Mouse (Mus musculus) adrenal gland, adult 18-20 months (tissue): ENCODE results near the gene Hoxd10. TPM values are rescaled to one million over a fixed set of nuclear protein-coding genes. Genes with fewer than 3 reads are reported as not detected.

Source experiments
- DNase-seq, 2 experiments: peaks; one replicate each; pipeline ENCODE4 v3.0.0; 2021 to 2022; ENCODE audit warnings: low spot score in 2 of 2
- total RNA-seq, 2 experiments: library from RNA; stranded (reverse); gene quantifications; 1 replicate in 1 of 2; 2 replicates in 1 of 2; pipeline ENCODE4 v1.2.3; 2021

The Hoxd10 gene
- total RNA-seq, 2 experiments from 2014 or later: not detected

- no peak for DNase-seq
These were observed 28.3 kb upstream of the Hoxd10 start for GRCm38 (mm10) chr2:74663291-74663925.

DNA sequence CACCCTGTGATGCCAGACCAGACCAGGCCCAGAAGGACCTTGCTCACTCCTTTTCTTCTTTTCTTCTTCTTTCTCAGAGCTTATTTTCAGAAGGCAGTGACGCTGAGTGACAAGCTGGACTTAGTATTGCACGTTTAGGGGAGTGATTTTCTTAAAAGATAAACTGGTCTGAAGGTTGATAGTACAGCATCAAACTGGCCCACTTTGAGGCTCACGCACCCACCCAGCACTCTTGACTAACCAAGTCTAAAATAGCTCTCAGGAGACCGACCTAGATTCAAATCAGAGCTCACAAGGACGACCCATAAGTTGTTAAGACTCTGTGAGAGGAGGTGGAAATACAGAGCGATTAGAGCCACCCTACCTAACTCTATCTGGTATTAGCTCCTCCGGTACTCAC is 25.3 kb upstream of the Hoxd10 start:
- DNase-seq: no peak

DNA sequence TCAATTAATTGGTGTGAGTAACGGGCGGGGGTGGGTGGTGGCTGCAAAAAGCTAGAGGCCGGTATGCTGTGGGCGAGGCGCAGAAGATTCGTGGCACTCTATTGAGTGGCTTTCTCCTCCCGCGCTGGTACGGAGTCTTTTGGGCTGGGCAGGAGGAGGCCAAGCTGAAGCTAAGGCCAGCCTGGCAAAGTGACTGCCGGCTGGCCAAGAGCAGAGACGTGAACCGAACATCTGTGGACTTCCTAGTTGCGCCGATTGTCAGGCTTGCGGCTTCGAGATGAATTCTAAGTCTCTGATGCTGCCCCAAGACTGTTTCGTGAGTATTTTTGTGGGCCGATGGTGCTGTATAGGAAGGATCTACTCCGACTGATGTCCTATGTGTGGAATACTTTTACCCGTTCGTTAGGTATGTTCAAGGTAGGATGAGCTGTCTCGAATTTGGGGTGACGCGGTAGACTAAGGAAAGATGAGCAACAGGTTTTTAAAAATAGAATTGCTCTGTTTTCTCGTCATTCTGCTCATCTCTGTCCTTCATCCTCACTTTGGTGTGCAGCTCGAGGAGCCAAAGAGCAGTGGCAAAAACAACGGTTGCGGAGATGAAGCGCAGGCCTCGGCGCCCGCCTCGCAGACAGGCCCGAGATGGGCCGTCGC is 24.4 kb upstream of the Hoxd10 start:
- DNase-seq: no peak

GRCm38 (mm10) chr2:74667842-74668357 is 23.8 kb upstream of the Hoxd10 start, which contains the start of gene Hoxd13:
TSS of gene Hoxd13 (plus strand) at chr2:74668310.
- no peak for DNase-seq

GRCm38 (mm10) chr2:74668370-74669229 is 23.1 kb upstream of the Hoxd10 start:
- DNase-seq: no peak

DNA sequence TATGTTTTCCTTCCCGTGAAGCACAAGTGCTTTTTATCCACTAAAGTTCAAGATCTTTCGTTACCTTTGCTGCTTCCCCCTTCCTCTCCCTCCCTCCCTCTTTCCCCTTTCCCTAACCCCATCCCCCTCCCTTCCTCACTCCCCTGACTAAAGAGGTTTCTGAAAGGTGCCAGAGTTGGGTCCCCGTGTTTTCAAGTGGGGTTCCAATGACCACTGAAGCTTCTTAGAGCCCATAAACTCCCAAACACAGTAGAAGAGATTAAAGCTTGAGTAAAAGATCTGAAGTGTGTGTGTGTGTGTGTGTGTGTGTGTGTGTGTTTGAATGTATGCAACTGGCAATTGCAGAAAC is 22.5 kb upstream of the Hoxd10 start:
- no peak for DNase-seq

GRCm38 (mm10) chr2:74669650-74670235 is 22.0 kb upstream of the Hoxd10 start:
- no peak for DNase-seq

DNA sequence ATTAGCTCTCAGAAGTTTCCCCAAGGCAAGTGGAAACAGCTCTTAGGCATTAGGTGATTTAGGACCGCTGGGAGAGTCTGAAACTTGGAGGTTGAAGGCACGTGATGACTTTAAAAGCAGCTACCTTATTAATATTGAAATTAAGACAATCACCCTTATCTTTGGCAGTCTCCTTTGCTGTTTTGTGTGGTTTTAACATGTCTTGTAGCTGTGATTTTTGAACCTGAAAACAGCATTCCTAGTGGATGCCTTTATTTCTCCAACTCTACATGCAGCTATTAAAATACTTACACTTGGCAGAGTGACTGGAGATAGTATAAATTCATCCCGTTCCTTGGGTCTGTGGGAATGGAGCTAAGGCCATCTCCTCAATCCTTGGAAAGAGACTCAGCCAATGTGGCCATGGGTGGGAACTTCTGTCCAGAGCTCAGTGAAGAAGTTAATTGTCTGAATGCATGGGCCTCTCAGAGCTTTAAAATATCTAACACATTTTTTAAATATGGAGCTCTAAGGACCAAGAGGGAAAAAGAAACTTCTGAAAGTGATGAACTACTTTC is 21.0 kb upstream of the Hoxd10 start:
- DNase-seq: no peak

- no peak for DNase-seq
These were observed 19.9 kb upstream of the Hoxd10 start for GRCm38 (mm10) chr2:74671847-74672246.

- DNase-seq: no peak
These were observed 19.0 kb upstream of the Hoxd10 start for GRCm38 (mm10) chr2:74672481-74673362.

- no peak for DNase-seq
These were observed 17.8 kb upstream of the Hoxd10 start for GRCm38 (mm10) chr2:74673835-74674425.

DNA sequence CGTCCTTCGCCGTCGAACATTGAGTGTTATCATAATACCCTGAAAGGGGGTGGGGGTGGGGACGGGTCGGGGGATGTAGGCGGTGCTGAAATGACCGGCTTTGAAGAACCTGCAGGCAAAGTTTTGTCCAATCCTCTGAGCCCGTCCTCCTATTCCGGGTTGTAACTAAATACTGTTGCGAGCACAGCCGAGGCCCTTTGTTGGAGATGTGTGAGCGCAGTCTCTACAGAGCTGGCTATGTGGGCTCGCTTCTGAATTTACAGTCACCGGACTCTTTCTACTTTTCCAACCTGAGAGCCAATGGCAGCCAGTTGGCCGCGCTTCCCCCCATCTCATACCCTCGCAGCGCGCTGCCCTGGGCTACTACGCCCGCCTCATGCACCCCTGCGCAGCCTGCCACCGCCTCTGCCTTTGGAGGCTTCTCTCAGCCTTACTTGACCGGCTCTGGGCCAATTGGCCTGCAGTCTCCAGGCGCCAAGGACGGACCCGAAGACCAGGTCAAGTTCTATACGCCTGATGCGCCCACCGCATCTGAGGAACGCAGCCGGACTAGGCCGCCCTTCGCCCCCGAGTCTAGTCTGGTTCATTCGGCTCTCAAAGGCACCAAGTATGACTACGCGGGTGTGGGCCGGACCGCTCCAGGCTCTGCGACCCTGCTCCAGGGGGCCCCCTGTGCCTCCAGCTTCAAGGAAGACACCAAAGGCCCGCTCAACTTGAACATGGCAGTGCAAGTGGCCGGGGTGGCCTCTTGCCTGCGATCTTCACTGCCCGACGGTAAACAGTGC is 16.7 kb upstream of the Hoxd10 start, which contains the start of gene Hoxd12:
Hoxd12 (plus strand) TSS at position 133 of the 785 bp plus-strand sequence.
- no peak for DNase-seq

GRCm38 (mm10) chr2:74675666-74676282 is 15.9 kb upstream of the Hoxd10 start:
- no peak for DNase-seq

- DNase-seq: no peak
These were observed 15.2 kb upstream of the Hoxd10 start for GRCm38 (mm10) chr2:74676376-74677052.

- DNase-seq: no peak
These were observed 14.6 kb upstream of the Hoxd10 start for GRCm38 (mm10) chr2:74677106-74677505.

- DNase-seq: no peak
These were observed 12.7 kb upstream of the Hoxd10 start, which contains the start of gene Hoxd11 for GRCm38 (mm10) chr2:74678891-74679595. TSS of gene Hoxd11 (plus strand) at chr2:74679557.

GRCm38 (mm10) chr2:74679596-74679971 is 12.1 kb upstream of the Hoxd10 start:
- DNase-seq: no peak
